Mouse (Mus musculus) MEL-GATA-1-ER (cell line): Measurements from ENCODE around the gene Wdfy4.

ENCODE experiments used
- DNase-seq: peaks from one replicate; pipeline ENCODE4 v3.0.0-alpha.2; 2012; ENCODE audit warnings: low read depth; ENCODE audit errors: extremely low read depth

The Wdfy4 gene

DNA sequence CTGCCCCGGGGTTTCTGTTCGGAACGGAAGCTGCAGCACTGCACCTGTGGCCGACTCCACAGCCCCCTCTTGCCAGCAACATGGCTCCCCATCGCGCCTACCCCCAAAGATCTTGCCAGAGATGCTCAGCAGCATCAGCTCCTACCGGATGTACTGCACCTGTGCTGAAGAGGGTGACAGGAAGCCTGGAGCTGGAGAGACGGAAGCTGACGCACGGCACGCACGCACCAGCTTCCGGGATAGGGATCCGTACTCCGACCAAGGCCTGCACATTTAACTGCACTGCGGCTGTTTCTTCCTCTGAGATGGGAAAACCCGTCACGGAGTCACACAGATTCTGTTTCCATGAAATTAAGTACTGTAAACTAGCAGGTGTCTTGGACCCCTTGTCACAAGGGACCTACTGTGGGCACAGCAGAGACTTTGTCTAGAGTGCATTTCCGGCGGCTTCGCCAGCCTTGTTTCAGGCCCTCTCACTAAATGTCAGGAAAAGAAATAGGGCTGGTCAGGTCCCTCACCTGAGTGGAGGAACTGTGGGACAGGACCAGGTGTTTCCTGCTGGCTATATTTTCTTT is 4.6 kb upstream of the Wdfy4 start:
- no peak for DNase-seq

DNA sequence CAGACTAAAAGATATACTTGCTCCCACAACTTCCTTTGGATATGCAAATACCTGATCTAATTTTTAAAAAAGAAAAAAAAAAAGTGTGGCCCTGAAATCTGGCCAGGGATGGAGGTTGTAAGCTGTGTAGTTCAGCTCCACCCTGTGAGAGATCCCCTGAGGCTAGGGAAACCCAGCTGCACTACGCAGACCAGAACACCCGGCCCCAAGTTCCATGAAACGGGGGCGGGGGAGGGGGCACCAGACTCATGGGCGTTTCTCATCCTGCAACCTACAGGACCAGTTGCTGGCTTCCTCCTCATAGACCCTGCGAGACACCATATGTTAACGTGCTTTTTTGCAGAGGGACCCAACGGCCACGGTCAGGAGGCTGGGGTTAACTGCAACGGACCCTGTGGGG is 3.9 kb upstream of the Wdfy4 start:
- no peak for DNase-seq

DNA sequence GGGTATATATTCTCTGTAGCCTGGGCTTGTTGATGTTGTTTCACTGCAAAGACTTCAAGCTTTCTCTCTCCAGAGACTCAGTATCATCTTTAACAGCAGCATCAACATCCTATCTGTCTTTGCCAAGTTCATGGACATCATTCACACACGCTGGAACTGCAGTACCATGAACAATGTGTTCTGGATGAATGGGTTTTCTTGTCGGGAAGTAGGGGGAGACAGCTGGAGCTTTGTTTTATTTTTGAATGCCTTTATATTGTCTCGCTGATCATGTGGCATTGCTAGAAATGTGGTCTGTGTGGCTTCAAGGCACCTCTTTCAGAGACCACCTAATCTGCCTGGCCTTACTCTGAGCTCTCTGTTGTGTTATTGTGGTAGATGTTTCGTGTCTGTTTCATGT is 1.9 kb upstream of the Wdfy4 start:
- no peak for DNase-seq

DNA sequence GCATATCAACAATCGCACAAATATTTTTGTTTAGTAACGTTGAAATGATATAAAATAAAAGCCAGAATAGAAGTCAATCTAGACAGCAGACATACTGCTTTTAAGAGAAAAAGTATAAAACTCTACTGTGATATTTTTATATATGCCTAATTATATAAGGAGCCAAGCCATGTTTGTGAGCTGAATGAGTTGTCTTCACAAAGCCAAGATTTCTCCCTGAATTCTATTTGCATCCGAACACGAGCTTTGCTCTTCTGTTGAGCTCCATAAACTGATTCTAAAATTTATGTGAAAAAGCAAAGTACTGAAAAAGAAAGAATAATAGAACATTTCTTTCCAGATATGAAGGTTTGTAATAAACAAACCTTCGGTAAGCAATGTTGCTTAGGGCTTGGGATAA is 5.2 kb downstream of the Wdfy4 start:
- DNase-seq, result no peak

DNA sequence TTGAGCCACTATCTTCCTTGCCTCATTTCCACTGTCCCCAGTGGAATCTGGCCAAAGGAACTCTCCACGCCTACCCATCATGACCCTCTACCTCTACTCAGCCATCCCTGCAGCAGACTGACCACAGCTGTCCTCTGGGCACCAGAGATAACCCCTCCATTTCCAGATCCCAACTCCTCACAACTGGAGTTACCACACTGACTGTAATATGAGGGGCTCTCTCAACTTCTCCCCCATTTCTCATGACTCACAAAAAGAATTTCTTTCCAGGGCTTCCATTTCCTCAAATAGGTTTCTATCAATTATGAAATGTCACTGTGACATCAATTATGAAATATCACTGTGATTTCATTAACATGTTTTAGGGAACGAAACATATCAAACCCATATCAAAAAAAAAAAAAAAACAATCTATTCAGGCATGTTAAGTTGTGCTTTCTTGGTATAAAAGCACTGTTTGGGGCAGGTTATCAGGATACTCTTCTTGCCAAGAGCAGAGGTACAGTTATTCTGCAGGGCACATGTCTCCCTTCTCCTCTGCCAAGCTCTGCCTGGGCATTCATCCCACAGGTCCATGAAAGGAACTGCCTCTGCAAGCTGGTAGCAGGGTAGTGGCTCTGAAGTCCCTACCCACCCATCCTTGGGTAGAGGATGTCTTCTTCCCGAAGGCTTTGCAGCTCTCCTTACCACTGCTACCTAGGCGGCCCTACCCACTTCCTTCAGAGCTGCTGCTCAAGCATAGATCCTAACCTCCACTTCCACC is 10.1 kb downstream of the Wdfy4 start:
- DNase-seq, result no peak

DNA sequence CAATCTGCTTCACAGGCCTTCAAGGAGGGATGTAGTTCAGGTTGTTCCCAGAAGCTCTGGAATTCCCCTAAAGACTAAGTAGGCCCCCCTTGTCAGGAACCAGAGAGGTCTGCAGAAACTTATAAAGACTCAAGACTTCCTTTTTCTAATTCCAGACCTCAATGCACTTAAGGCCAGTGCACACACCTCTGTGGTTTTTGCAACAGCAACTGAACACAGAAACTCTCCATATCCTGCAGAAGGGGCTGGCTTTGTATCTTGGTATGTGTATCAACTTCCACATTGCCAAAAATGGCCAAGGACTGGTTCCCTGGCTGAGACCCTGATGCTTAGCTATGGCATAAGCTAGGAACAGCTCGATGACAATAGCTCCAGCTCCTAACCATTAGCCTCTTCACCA is 13.4 kb downstream of the Wdfy4 start:
- DNase-seq, result no peak

DNA sequence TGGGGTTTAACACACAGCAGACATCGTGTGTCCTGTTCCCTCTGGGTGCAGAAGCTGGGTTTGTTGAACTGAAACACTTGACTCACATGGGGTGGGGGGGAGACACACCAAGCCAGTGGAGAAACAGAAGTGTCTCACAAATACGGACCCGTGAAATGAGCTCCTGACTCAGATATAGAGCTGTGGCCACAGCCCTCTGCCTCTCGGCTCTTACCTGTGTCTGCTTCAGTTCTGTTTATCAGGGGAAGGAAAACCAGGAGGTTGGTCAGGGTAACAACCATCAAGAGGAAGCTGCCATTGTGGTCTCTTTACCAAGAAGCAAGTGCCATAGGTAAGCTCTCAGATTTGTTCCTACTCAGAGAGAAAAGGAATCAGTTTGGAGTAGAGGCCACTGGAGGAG is 16.6 kb downstream of the Wdfy4 start:
- DNase-seq, result no peak

DNA sequence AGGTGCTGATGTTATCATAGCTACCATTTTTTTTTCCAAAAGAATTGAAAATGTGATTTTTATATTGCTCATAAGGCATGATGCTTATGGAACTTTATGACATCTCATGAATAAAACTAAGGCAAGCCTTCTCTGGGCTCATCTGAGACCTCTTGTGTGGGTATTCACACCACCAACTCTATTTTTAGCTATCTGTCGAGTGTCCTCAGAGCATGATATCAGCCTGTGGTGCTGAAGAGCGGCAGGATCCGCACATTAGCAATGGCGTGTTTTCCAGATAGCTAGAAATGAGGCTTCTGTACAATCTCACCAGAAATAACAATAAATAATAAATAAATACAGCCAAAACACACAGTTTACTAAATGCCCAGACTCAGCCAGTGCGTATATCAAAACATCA is 23.1 kb downstream of the Wdfy4 start:
- no peak for DNase-seq

DNA sequence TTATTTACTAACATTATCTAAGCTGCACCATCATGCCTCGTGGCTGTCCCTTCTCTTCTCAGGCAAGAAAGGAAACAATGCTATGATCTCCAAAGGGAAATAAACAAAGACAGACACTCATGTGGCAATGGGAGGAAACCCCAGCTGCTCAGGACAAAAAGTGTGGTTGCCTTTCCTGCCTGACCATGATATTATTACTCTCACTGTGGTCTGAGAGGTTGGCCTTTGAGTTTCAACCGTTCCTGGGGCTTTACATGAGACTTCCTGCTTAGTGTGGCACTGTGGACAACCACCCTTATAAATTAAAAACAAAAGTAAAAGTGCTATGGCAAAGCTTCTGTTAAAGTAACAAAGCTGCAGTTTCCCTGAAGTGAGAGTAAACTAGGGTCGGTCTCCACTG is 27.0 kb downstream of the Wdfy4 start:
- no peak for DNase-seq

DNA sequence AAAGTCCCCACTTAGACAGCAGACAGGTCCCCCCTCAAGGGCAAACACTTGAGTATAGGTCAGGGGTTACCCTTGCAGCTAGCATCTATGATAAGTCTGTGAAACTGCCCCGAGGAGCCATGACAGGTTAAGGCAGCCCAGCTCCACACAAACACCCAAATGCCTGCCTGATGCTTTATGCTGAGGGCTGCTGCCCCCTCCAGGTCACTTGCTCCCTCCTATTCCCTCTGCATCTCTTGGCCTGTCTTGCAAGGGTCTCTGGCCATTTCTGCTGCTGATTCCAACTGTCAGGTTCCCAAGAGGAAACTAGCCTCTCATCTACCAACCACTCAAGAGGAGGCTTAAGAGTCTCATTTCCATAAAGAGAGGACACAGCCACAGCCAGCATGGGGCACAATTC is 32.4 kb downstream of the Wdfy4 start:
- DNase-seq, result no peak

DNA sequence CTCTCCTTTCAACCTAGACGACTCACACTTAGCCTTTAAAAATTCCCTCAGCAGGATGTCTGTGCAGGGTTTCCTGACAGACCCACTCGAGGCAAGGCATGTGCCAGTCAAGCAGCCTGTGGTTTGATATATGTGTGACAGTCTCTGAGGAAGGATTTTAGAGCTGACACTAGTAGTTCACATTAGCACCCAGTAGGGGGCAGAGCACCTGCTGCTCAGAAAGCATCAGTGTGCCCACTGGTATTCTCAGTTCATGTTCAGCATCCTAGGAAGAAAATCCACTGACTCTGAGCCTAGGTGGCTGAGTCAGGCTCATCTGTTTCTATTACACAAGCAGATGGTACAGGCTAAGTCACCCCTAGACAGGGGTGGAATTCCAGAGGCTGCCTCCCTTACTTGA is 39.0 kb downstream of the Wdfy4 start:
- DNase-seq, result peak; percentile 14

DNA sequence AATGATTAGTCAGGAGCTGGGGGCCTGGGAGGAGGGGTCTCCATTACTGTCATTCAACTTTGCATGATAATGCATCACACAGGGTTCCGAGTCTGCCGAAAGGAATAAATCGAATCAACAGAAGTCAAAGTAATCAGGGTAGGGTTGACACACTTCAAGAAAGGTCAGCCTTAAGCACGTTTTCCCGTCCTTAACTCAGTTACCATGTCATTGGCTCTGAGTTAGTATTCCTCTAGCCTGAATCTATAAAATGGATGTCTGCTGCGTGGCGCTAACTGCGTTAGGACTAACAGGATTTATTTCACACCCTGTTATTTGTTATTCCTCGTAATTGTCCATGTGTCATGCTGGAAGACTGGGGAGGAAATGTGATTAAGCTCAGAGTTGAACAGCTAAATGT is 48.5 kb downstream of the Wdfy4 start:
- no peak for DNase-seq

DNA sequence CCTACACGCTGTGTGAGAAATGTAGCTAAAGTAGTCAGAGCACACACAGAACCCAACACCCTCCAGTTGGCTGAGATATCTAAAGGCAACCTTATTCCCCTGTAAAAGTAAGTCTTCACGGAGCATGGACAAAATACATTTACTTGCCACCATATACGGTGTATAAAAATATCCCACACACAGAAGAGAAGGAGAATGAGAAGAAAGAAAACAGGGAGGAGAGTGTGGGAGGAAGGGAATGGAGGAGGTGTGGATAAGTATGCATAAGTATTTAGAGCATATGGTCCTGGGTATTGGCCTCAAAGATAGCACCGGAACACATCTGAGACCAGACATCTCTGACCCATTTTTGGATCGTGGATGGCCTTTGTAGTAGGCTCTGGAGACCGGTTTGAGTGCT is 50.1 kb downstream of the Wdfy4 start:
- no peak for DNase-seq

DNA sequence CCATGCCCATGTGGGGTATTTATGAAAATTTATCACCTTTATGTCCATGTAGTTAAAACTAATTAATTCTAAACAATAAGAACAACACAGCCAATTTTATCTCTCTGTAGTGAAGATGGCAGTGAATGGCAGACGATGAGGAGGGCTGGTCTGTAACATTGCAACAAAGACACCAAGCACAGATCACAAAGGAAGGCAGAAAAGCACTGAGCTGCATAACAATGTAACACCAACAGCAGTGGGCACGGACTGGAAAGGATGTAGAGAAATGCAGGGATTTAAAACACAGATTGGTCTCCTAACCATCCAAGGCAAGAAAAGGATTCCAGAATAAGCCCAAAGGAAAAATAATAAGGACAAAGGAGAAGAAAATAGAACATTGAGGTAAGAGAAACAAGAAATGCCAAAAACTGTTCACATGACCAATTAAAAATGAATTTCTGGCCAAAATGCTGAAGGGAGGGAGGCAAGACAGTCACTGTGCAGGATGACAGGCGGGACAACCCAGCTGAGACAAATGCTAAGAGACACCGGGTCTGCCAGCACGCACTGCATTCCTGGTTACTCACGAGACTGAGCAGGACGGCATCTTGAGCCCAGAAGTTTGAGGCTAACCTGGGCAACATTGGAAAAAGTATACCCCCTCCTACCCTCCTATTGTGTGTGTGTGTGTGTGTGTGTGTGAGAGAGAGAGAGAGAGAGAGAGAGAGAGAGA is 54.1 kb downstream of the Wdfy4 start:
- DNase-seq, result no peak

DNA sequence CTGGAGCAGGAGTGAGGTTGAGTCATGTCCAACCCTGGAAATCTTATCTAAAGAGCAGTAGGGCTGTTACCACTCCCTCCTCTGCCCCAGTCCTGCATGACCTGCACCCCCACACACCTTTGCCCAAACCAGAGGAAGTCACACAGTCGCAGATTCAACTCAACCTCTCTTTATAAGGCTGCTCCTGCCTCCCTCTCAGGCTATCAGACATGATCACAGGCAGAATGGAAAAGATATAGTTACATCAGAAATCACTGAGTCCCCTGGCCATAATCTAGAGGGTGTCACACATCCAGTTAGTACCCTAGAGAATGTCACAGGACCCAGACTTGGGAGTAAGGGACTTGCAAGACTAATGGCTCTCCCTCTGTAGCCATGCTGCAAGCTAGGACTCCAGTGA is 68.7 kb downstream of the Wdfy4 start:
- no peak for DNase-seq

DNA sequence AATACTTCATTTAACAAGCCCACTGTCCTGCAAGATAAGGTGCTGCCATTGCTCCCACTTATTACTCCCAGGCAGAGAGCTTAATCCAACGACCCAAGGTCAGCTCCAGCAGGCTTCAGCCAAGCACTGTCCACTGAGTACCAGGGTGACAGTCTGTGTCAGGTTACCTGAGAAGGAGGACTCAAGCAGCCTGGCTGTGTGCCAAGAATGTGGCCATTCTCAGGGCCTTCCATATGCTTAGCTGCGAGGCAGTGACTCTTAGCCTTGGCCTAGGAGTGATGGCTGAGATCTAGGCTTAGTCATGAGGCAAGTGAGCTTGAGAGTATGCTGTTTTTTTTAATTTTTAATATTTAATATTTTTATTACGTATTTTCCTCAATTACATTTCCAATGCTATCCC is 80.5 kb downstream of the Wdfy4 start:
- DNase-seq, result no peak

DNA sequence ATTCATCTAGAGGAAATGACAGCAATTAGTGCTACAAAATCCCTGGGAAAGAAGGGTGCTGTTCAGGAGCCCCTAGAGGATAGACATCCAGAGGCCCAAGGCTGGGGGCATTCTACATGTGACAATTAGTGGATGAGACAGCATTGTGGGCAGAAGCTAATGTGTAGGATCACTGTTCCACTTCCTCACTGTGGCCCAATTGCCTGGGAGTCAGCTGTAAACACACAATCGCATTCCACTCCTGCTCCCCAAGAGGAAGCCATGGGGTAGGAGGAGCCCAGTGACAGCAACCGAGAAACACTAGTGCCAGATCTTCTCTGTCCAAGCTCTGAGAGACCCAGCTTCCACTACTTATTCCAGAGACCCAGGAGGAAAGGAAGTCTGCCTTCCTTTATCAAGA is 83.7 kb downstream of the Wdfy4 start:
- no peak for DNase-seq

DNA sequence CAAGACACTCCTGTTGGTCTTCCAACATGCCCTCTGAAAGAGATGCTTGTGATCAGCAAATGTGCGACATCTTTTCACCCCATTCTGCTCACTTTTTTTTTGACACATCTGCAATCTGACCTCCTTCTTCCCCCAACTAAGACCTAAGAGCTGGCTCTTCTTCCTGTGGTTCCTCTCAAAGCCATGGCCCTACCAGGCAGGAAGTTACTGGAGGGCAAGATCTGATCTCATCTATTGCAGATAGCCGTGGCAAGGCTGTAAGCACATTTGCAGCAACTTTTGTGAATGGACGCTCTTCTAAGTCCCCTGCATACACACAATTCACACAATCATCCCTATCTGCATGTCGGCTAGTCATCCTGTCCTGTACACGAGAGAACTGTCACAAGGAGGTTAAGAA is 85.4 kb downstream of the Wdfy4 start:
- DNase-seq, result no peak

DNA sequence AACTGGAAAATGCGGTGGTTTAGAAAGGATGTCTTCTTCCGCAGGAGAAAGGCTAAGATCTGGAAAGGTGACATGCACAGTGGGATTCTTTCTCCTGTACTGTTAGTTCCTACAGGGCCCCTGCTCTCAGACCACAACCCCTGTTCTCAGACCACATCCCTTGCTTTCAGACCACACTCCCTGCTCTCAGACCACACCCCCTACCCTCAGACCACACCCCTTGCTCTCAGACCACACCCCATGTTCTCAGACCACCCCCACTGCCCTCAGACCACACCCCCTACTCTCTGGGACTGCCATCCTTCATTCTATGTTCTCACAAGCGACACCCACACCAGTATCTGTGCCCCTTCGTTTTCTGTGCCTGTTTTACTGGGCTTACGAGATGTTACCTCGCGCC is 86.2 kb downstream of the Wdfy4 start:
- DNase-seq, result no peak

DNA sequence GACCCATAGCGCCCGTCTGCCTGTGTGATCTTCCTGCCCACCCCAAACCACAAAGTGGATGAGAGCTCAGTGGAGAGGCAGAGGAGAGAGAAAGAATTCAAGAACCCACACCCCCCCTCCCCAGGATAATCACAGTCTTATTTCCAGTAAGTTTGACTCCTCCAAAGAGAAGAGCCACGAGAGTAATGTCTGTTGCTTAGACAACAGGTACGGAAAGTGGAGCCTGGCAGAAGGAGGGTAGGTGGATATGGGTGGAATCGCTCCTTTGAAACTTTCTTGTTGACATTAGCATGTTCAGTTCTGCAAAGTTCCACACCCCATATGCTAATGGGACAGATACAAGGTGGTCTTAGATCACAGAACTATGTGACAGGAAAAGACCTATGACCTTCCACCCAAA is 88.8 kb downstream of the Wdfy4 start:
- DNase-seq, result no peak

DNA sequence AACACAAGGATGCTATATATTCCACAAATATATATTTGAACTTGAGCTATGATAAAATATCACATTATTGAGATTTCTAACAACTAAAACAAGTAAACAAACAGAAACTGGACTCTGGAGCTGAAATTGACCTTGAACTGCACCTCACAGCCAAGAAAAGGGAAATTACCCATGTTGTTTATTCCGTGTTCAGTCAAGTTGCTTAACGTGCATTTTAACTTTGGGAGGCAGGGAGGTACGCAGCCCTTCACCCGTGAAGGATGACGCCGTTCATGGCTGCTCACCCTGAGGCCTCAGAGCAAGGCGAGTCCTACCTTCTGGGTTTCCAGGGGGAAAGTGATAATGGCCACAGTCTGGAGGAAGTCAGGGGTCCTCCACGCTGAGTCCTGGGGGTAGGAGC is 102.0 kb downstream of the Wdfy4 start:
- no peak for DNase-seq

DNA sequence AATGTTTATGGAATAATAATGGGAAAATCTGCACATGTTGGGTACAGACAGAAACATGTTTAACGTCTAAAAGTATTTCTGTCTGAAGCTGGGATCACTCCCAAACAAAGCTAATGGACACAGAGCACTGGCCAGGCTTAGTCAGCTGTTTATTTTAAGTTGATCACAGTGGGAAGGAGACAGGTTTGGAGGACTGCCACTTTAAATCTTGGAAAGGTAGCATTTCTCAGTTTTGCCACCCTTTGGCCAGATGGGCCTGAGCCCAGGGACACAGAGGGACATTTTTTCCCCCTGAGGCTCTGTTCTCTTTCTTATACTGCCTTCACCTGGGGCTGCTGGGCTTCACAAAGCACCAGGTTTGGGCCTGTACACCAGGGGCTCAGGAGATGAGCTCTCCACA is 103.0 kb downstream of the Wdfy4 start:
- DNase-seq, result no peak

DNA sequence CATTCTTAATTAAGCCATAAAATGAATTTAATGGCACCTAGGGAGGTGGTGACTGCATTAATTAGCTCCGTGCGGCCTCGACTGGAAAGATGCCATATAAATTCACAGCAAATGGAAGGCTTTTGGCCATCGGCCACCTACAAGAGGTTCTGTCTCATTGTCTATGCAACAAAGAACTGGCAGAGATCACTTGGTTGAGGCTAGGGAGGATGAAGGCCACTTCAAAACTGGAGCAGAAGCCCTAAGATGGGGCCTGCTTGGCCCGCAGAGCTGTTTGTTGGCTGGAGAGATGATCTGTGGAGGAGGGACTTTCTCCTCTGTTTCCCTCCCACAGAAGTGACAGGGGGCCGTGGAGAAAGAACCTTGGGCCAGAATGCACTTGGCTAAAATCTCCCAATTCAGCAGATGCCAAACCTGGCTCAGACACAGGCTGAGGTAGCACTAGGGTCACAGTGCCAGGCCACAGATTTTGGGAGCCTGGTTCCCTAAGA is 103.9 kb downstream of the Wdfy4 start:
- DNase-seq, result no peak
